Mouse (Mus musculus) brain, embryonic 14.5 days (tissue): ENCODE measurements around the gene Hectd1.

Experiments
- CTCF ChIP-seq: fragments of 200-500 bp; IDR thresholded peaks from 2 replicates; pipeline ENCODE4 v1.5.1; 2012; ENCODE audit warnings: inconsistent platforms, mild to moderate bottlenecking, moderate library complexity, borderline replicate concordance; ENCODE audit not compliant: insufficient read depth, insufficient read length; ENCODE audit errors: extremely low read depth
- POLR2A ChIP-seq: fragments of 200-500 bp; IDR thresholded peaks from 2 replicates; pipeline ENCODE4 v1.6.1; 2012; ENCODE audit warnings: mild to moderate bottlenecking, inconsistent platforms, borderline replicate concordance; ENCODE audit not compliant: poor library complexity, insufficient read depth, insufficient read length, severe bottlenecking; ENCODE audit errors: extremely low read depth

DNA sequence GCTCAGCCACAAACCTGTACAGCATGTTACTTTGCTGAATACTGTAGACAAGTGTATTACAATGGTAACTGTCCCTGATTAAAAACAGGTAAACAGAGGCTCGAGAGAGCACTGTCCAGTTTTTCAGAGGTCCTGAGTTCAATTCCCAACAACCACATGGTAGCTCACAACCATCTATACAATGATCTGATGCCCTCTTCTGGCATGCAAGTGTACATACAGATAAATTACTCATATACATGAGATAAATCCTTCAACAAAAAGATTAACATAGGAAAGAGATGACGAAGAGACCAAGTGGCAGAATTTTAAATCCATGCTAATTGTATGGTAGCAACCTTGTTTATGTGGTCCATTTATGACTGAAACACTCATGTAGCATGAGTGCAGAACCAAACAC, 82.0 kb downstream of the Hectd1 start:
- TF ChIP-seq CTCF (no peak), POLR2A (no peak)
